Mouse (Mus musculus) G1E (cell line): ENCODE data around the gene Mapkapk3. TPM values are rescaled to one million over a fixed set of nuclear protein-coding genes. Genes with fewer than 3 reads are reported as not detected.

ENCODE experiments used
- ATAC-seq: 2 replicates; pipeline ENCODE4 v1.8.0; 2016; ENCODE audit warnings: mild to moderate bottlenecking; ENCODE audit not compliant: insufficient number of reproducible peaks, poor library complexity, low FRiP score, severe bottlenecking; ENCODE audit errors: extremely low read depth
- DNase-seq: peaks from one replicate; pipeline ENCODE4 v3.0.0; 2012; ENCODE audit warnings: low spot score
- H3K27me3 ChIP-seq: 2 replicates; pipeline ENCODE4 v1.6.1; 2012; ENCODE audit warnings: mild to moderate bottlenecking, low read length, inconsistent platforms; ENCODE audit not compliant: insufficient read depth
- H3K36me3 ChIP-seq: replicated peaks from 2 replicates; pipeline ENCODE3; 2012; ENCODE audit warnings: mild to moderate bottlenecking, inconsistent platforms
- H3K4me1 ChIP-seq: 2 replicates; pipeline ENCODE4 v1.6.1; 2012; ENCODE audit warnings: low read depth, low read length, inconsistent platforms, mixed read lengths; ENCODE audit not compliant: insufficient read depth
- H3K4me3 ChIP-seq: 2 replicates; pipeline ENCODE4 v1.5.1; 2012; ENCODE audit warnings: low read depth, mild to moderate bottlenecking, inconsistent platforms, low read length, moderate library complexity, mixed read lengths
- H3K9me3 ChIP-seq: replicated peaks from 2 replicates; pipeline ENCODE4 v1.6.1; 2012; ENCODE audit warnings: inconsistent platforms
- CTCF ChIP-seq: IDR thresholded peaks from 2 replicates; pipeline ENCODE4 v1.5.1; 2012; ENCODE audit warnings: low read depth, low read length, inconsistent platforms, mixed read lengths
- GATA1 ChIP-seq: IDR thresholded peaks from 2 replicates; pipeline ENCODE4 v1.6.1; 2012; ENCODE audit warnings: borderline replicate concordance, low read length, inconsistent platforms, mixed read lengths
- GATA2 ChIP-seq: IDR thresholded peaks from 2 replicates; pipeline ENCODE4 v1.6.1; 2012; ENCODE audit warnings: low read depth, low read length, inconsistent platforms, borderline replicate concordance
- POLR2AphosphoS5 ChIP-seq: IDR thresholded peaks from 2 replicates; pipeline ENCODE4 v1.6.1; 2012; ENCODE audit warnings: low read depth, low read length, inconsistent platforms; ENCODE audit not compliant: insufficient replicate concordance
- TAL1 ChIP-seq: conservative IDR thresholded peaks from 2 replicates; pipeline ENCODE4 v1.6.1; 2012; ENCODE audit warnings: low read depth, low read length, inconsistent platforms, mixed read lengths
- polyA plus RNA-seq: library from polyadenylated mRNA; stranded (reverse); fragments of >175 nt; gene quantifications from 2 replicates; pipeline ENCODE4 v1.2.3, GENCODE M21; 2012
- total RNA-seq, 2 experiments: library from RNA; stranded (forward) in 1 of 2; stranded (reverse) in 1 of 2; fragments of 200-1000 nt in 1 of 2; fragments of >200 nt in 1 of 2; fragmentation: Nextera tagmentation in 1 of 2; gene quantifications; 2 replicates each; pipeline ENCODE4 v1.2.3; 2014 to 2017

The Mapkapk3 gene
- total and polyA plus RNA-seq, 3 experiments: 41.5 to 99.8 (median 60.1) TPM

- Histone ChIP-seq H3K9me3 (no peaks in the 10 kb centered on the region), H3K36me3 (peaks cover 78% of the 10 kb centered on the region), H3K4me1 (peaks cover 85% of the 10 kb centered on the region), H3K4me3 (no peak overlapping the region; the same call in 1 of the 2 replicates), H3K27me3 (no peaks in the 10 kb centered on the region)
- no peak for TF ChIP-seq POLR2AphosphoS5
- TF ChIP-seq CTCF: no peak
- TF ChIP-seq GATA1: no peak
- no peak for TF ChIP-seq GATA2
- no peak for TF ChIP-seq TAL1
- ATAC-seq (no peak), DNase-seq (no peak)
Measured at GRCm38 (mm10) chr9:107333686-107334085, 44.0 kb upstream of the Mapkapk3 start.

GRCm38 (mm10) chr9:107330791-107331190 is 41.1 kb upstream of the Mapkapk3 start:
- DNase-seq (no peak), ATAC-seq (no peak)
- H3K4me3 ChIP-seq: no peak overlapping the region

DNA sequence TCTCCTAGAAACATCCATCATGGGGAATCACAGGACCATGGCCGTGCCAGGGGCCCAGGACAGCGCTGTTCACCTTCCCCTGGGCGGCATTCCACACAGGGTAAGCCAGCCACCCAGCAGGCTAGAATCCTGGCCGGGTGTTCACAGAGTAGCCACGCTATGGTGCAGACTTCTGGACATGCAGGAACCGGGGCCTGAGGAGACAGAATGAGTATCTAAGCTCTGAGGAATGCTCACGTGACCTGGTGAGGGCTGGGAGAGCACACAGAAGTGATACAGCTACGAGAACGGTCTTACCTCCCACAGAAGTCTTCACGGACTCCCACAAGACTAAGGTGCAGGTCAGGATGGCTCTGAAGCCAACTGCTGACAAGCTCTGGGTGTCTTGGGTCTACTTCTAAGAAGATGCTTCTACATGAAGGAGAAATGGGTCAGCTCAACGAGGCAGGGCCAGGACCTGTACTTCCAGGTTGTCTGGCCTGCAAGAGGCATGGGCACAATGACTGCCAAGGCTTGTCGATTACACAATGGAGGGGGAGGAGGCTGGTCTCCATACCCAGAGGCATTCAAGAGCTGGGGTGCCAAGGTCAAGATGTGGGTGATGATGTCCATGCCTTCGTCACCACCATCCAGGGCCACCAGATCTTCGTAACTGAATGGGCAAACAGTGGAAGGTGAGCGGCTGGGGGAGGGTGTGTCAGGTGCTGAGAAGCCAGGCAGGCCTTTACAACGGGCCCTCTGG is 38.4 kb upstream of the Mapkapk3 start:
- Histone ChIP-seq H3K36me3 (peaks cover 86% of the 10 kb centered on the region), H3K27me3 (no peaks in the 10 kb centered on the region), H3K4me1 (peaks cover 82% of the 10 kb centered on the region), H3K9me3 (no peaks in the 10 kb centered on the region), H3K4me3 (no peak overlapping the region)
- ATAC-seq (no peak), DNase-seq (no peak)
- TF ChIP-seq POLR2AphosphoS5 (no peak), CTCF (no peak), GATA1 (no peak), GATA2 (no peak), TAL1 (no peak)

More at GRCm38 (mm10) chr9:107330791-107331190, 41.1 kb upstream of the Mapkapk3 start:
- Histone ChIP-seq H3K4me1 (peaks cover 84% of the 10 kb centered on the region), H3K27me3 (no peaks in the 10 kb centered on the region), H3K36me3 (peaks cover 97% of the 10 kb centered on the region), H3K9me3 (no peaks in the 10 kb centered on the region)
- TF ChIP-seq POLR2AphosphoS5 (no peak), TAL1 (no peak)

DNA sequence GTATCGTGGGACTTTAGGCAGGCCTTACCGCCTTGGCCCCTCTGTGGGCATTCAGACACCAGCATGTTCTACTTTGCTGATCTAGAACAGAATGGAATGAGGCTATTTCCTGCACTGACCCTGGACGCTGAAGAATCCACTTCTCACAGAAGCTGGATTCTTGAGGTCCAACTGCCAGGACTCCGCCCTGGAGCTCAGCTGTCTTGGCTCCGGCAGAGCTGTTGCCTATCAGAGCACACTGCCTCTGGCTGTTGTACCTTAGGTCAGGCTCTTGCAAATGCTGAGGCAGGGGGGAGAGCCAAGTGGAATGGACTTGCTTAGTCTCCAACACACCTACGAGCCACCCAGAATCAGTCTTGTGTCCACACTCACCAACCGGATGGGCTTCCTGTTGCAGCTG is 36.2 kb upstream of the Mapkapk3 start:
- H3K9me3 ChIP-seq: no peaks in the 10 kb centered on the region
- DNase-seq (no peak), ATAC-seq (no peak)
- peaks cover 80% of the 10 kb centered on the region for H3K4me1 ChIP-seq
- TF ChIP-seq CTCF (no peak), POLR2AphosphoS5 (no peak), GATA1 (no peak), TAL1 (no peak), GATA2 (no peak)
- H3K36me3 ChIP-seq: peaks cover 71% of the 10 kb centered on the region
- H3K27me3 ChIP-seq: no peaks in the 10 kb centered on the region
- H3K4me3 ChIP-seq: no peak overlapping the region

GRCm38 (mm10) chr9:107324799-107325561 is 35.3 kb upstream of the Mapkapk3 start:
- H3K36me3 ChIP-seq: peaks cover 65% of the 10 kb centered on the region
- ATAC-seq: no peak

DNA sequence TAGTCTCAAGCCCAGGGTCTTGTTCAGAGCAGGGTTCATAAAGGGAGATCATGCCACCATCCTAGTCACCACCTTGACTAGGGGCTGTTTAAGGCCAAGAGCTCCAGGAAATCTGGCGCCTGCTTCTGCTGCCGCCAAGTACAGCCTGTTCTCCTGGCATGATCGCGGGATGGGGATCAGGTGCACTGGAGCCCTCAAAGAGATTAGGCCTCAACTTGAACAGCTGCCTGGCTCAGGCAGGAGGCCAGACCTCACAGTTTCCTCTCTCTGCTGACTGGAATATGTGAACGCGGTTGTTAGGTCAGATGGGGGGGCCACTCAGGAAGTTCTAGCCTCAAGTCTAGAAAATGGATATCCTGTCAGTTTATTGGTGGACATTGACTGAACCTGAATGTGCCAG is 33.9 kb upstream of the Mapkapk3 start:
- Histone ChIP-seq H3K9me3 (no peaks in the 10 kb centered on the region), H3K4me1 (peaks cover 78% of the 10 kb centered on the region), H3K36me3 (peaks cover 51% of the 10 kb centered on the region), H3K27me3 (no peaks in the 10 kb centered on the region), H3K4me3 (no peak overlapping the region)
- TF ChIP-seq TAL1 (no peak), CTCF (no peak), POLR2AphosphoS5 (no peak), GATA1 (no peak), GATA2 (no peak)
- DNase-seq (no peak), ATAC-seq (no peak)

More at GRCm38 (mm10) chr9:107324799-107325561, 35.3 kb upstream of the Mapkapk3 start:
- Histone ChIP-seq H3K9me3 (no peaks in the 10 kb centered on the region), H3K4me1 (peaks cover 80% of the 10 kb centered on the region), H3K27me3 (no peaks in the 10 kb centered on the region), H3K4me3 (no peak overlapping the region)
- DNase-seq: no peak
- no peak for TF ChIP-seq GATA1
- TF ChIP-seq CTCF: no peak
- no peak for TF ChIP-seq POLR2AphosphoS5
- no peak for TF ChIP-seq GATA2
- no peak for TF ChIP-seq TAL1
